Mouse (Mus musculus) midbrain, embryonic 13.5 days (tissue): ENCODE measurements around the gene Chp2. TPM values are rescaled to one million over a fixed set of nuclear protein-coding genes. Genes with fewer than 3 reads are reported as not detected.
"Not testable (repeated sequence)": the region's sequence is repeated elsewhere in the genome, so short reads cannot be mapped to it uniquely, and the experiment has no call there.

ENCODE experiments used
- ATAC-seq: fragments of 200-750 bp; cut with Nextera tagmentation; 2 replicates; pipeline ENCODE4 v1.8.0; 2017; ENCODE audit warnings: mild to moderate bottlenecking, moderate TSS enrichment, moderate library complexity
- H3K27ac ChIP-seq: fragments of 300-500 bp; sonication (generic); 2 replicates; pipeline ENCODE4 v1.5.1; 2015; ENCODE audit warnings: inconsistent platforms, mild to moderate bottlenecking, moderate library complexity
- H3K27me3 ChIP-seq: fragments of 300-500 bp; sonication (generic); 2 replicates; pipeline ENCODE4 v1.6.1; 2015; ENCODE audit warnings: mild to moderate bottlenecking, inconsistent platforms
- H3K36me3 ChIP-seq: fragments of 300-500 bp; sonication (generic); 2 replicates; pipeline ENCODE4 v1.6.1; 2015; ENCODE audit warnings: mild to moderate bottlenecking, inconsistent platforms
- H3K4me1 ChIP-seq: fragments of 300-500 bp; sonication (generic); replicated peaks from 2 replicates; pipeline ENCODE4 v1.6.1; 2015; ENCODE audit warnings: inconsistent platforms
- H3K4me2 ChIP-seq: fragments of 300-500 bp; sonication (generic); replicated peaks from 2 replicates; pipeline ENCODE4 v1.6.1; 2015; ENCODE audit warnings: moderate library complexity, mild to moderate bottlenecking, inconsistent platforms
- H3K4me3 ChIP-seq: fragments of 300-500 bp; sonication (generic); replicated peaks from 2 replicates; pipeline ENCODE4 v1.5.1; 2015; ENCODE audit warnings: mild to moderate bottlenecking, inconsistent platforms
- H3K9ac ChIP-seq: fragments of 300-500 bp; sonication (generic); replicated peaks from 2 replicates; pipeline ENCODE4 v1.6.1; 2015; ENCODE audit warnings: mild to moderate bottlenecking, inconsistent platforms
- H3K9me3 ChIP-seq: fragments of 300-500 bp; sonication (generic); 2 replicates; pipeline ENCODE4 v1.6.1; 2016; ENCODE audit warnings: mild to moderate bottlenecking, inconsistent platforms
- WGBS: fragments of 180-500 bp; shearing (Covaris S2); methylation state at CpG from one replicate; pipeline ENCODE4 v1.1.7; 2015; 5-methylcytosine and 5-hydroxymethylcytosine counted together
- polyA plus RNA-seq: library from polyadenylated mRNA; unstranded; fragments of >200 nt; fragmentation: Nextera tagmentation; extraction: Ambion mirVana; gene quantifications from 2 replicates; pipeline ENCODE4 v1.2.1, GENCODE M21; 2015

Gene Chp2
- polyA plus RNA-seq, 1 experiment from 2014 or later, result 1.2 TPM

- H3K27ac ChIP-seq, result no peak overlapping the region
- H3K9ac ChIP-seq, result no peak overlapping the region
- no peaks in the 10 kb centered on the region for H3K9me3 ChIP-seq
- H3K4me3 ChIP-seq, result no peak overlapping the region
- H3K4me1 ChIP-seq, result no peaks in the 10 kb centered on the region
- ATAC-seq, result no peak
- 74% methylated on average over 2 of the region's 2 CpGs for WGBS
- no peaks in the 10 kb centered on the region for H3K27me3 ChIP-seq
- no peaks in the 10 kb centered on the region for H3K36me3 ChIP-seq
- H3K4me2 ChIP-seq, result no peak overlapping the region
Observed at GRCm38 (mm10) chr7:122206121-122206520, 13.2 kb upstream of the Chp2 start.

GRCm38 (mm10) chr7:122208276-122209021 is 10.8 kb upstream of the Chp2 start:
- no peaks in the 10 kb centered on the region for H3K4me1 ChIP-seq
- no peak overlapping the region for H3K4me2 ChIP-seq
- no peaks in the 10 kb centered on the region for H3K9me3 ChIP-seq
- no peak overlapping the region for H3K27ac ChIP-seq
- H3K9ac ChIP-seq, result no peak overlapping the region
- no peaks in the 10 kb centered on the region for H3K36me3 ChIP-seq
- 55% methylated on average over 7 of the region's 7 CpGs for WGBS
- H3K27me3 ChIP-seq, result no peaks in the 10 kb centered on the region
- H3K4me3 ChIP-seq, result no peak overlapping the region
- ATAC-seq, result no peak

GRCm38 (mm10) chr7:122226020-122226742 is 6.9 kb downstream of the Chp2 start:
- Histone ChIP-seq H3K4me1 (no peaks in the 10 kb centered on the region), H3K9me3 (no peaks in the 10 kb centered on the region), H3K27me3 (no peaks in the 10 kb centered on the region), H3K4me2 (no peak overlapping the region), H3K4me3 (no peak overlapping the region), H3K36me3 (no peaks in the 10 kb centered on the region), H3K27ac (no peak overlapping the region), H3K9ac (no peak overlapping the region)
- 71% methylated on average over 7 of the region's 7 CpGs for WGBS
- ATAC-seq, result no peak

GRCm38 (mm10) chr7:122226744-122227143 is 7.4 kb downstream of the Chp2 start:
- Histone ChIP-seq H3K27ac (no peak overlapping the region), H3K9ac (no peak overlapping the region), H3K4me1 (no peaks in the 10 kb centered on the region), H3K9me3 (no peaks in the 10 kb centered on the region), H3K36me3 (no peaks in the 10 kb centered on the region), H3K4me2 (no peak overlapping the region), H3K4me3 (no peak overlapping the region), H3K27me3 (no peaks in the 10 kb centered on the region)
- 89% methylated on average over 4 of the region's 4 CpGs for WGBS
- ATAC-seq, result no peak

- H3K27ac ChIP-seq, result no peak overlapping the region
- H3K4me1 ChIP-seq, result no peaks in the 10 kb centered on the region
- 51% methylated on average over 3 of the region's 3 CpGs for WGBS
- no peak overlapping the region for H3K4me2 ChIP-seq
- H3K27me3 ChIP-seq, result no peaks in the 10 kb centered on the region
- H3K9ac ChIP-seq, result no peak overlapping the region
- no peaks in the 10 kb centered on the region for H3K36me3 ChIP-seq
- ATAC-seq, result no peak
- no peaks in the 10 kb centered on the region for H3K9me3 ChIP-seq
- H3K4me3 ChIP-seq, result no peak overlapping the region
Observed at GRCm38 (mm10) chr7:122229306-122229705, 10.0 kb downstream of the Chp2 start.

GRCm38 (mm10) chr7:122229916-122230315 is 10.6 kb downstream of the Chp2 start:
- Histone ChIP-seq H3K9me3 (no peaks in the 10 kb centered on the region), H3K4me1 (no peaks in the 10 kb centered on the region), H3K27me3 (no peaks in the 10 kb centered on the region), H3K27ac (no peak overlapping the region), H3K9ac (no peak overlapping the region), H3K4me2 (no peak overlapping the region), H3K36me3 (no peaks in the 10 kb centered on the region), H3K4me3 (no peak overlapping the region)
- ATAC-seq, result no peak
- WGBS, result 63% methylated on average over 4 of the region's 4 CpGs

- Histone ChIP-seq H3K4me2 (no peak overlapping the region), H3K27me3 (no peaks in the 10 kb centered on the region), H3K4me3 (no peak overlapping the region), H3K4me1 (no peaks in the 10 kb centered on the region), H3K9ac (no peak overlapping the region), H3K36me3 (no peaks in the 10 kb centered on the region), H3K9me3 (no peaks in the 10 kb centered on the region), H3K27ac (no peak overlapping the region)
- WGBS, result 85% methylated on average over 4 of the region's 4 CpGs
- no peak for ATAC-seq
Observed at GRCm38 (mm10) chr7:122230866-122231265, 11.6 kb downstream of the Chp2 start.

GRCm38 (mm10) chr7:122238939-122239338 is 19.6 kb downstream of the Chp2 start:
- WGBS, result 95% methylated on average over 2 of the region's 2 CpGs
- Histone ChIP-seq H3K36me3 (no peaks in the 10 kb centered on the region), H3K4me2 (no peak overlapping the region), H3K9ac (no peak overlapping the region), H3K4me1 (0 out of 2 replicates have a peak, but pooled peaks cover 1% of the 10 kb centered on the region), H3K27ac (no peak overlapping the region), H3K4me3 (no peak overlapping the region), H3K9me3 (no peaks in the 10 kb centered on the region), H3K27me3 (no peaks in the 10 kb centered on the region)
- ATAC-seq, result no peak

- Histone ChIP-seq H3K9ac (no peak overlapping the region), H3K9me3 (no peaks in the 10 kb centered on the region), H3K27ac (no peak overlapping the region), H3K4me2 (no peak overlapping the region), H3K36me3 (no peaks in the 10 kb centered on the region), H3K27me3 (no peaks in the 10 kb centered on the region), H3K4me3 (no peak overlapping the region), H3K4me1 (0 out of 2 replicates have a peak, but pooled peaks cover 4% of the 10 kb centered on the region)
- WGBS, result 83% methylated on average over 6 of the region's 6 CpGs
- ATAC-seq, result no peak
Observed at GRCm38 (mm10) chr7:122240413-122241119, 21.3 kb downstream of the Chp2 start.

- no peak overlapping the region for H3K27ac ChIP-seq
- WGBS, result 58% methylated on average over 1 of the region's 1 CpGs
Observed at GRCm38 (mm10) chr7:122242260-122242659, 23.0 kb downstream of the Chp2 start.

GRCm38 (mm10) chr7:122242744-122243143 is 23.4 kb downstream of the Chp2 start:
- H3K4me1 ChIP-seq, H3K27me3 ChIP-seq, H3K4me2 ChIP-seq, H3K9ac ChIP-seq, ATAC-seq, H3K36me3 ChIP-seq, H3K4me3 ChIP-seq, H3K9me3 ChIP-seq, H3K27ac ChIP-seq: not testable (repeated sequence)

More at GRCm38 (mm10) chr7:122242260-122242659, 23.0 kb downstream of the Chp2 start:
- no peaks in the 10 kb centered on the region for H3K9me3 ChIP-seq
- ATAC-seq, result 0 out of 2 replicates have a peak, but pooled peaks have one; percentile 56
- no peak overlapping the region for H3K4me3 ChIP-seq
- H3K4me2 ChIP-seq, result no peak overlapping the region
- no peak overlapping the region for H3K9ac ChIP-seq
- H3K36me3 ChIP-seq, result no peaks in the 10 kb centered on the region
- H3K27me3 ChIP-seq, result no peaks in the 10 kb centered on the region
- 0 out of 2 replicates have a peak, but pooled peaks cover 4% of the 10 kb centered on the region for H3K4me1 ChIP-seq

- Histone ChIP-seq H3K9me3 (no peaks in the 10 kb centered on the region), H3K4me2 (no peak overlapping the region), H3K4me1 (0 out of 2 replicates have a peak, but pooled peaks cover 4% of the 10 kb centered on the region), H3K27me3 (no peaks in the 10 kb centered on the region), H3K36me3 (no peaks in the 10 kb centered on the region), H3K4me3 (no peak overlapping the region), H3K27ac (no peak overlapping the region), H3K9ac (no peak overlapping the region)
- 21% methylated on average over 7 of the region's 7 CpGs for WGBS
- ATAC-seq, result peak; percentile 60; the same call in 1 of the 2 replicates
Observed at GRCm38 (mm10) chr7:122244166-122244565, 24.9 kb downstream of the Chp2 start.
